In genomic region chr4:87140901-87141300, GRCm38 (mm10) we compare ENCODE assay signal across 8 mouse cellular contexts.
DNase-seq lines count a peak whose midpoint lies in the region; ATAC-seq and TF ChIP-seq lines count a peak whose summit lies in the region.

No protein-coding gene starts in this region.

- DNase-seq in MN1 (ENCODE audit: low spot score): peak; percentile 53
- peak; percentile 80 for DNase-seq in brain, embryonic 14.5 days (ENCODE audit: low read depth)
- DNase-seq in layer of hippocampus, adult 2 months (ENCODE audit: low spot score in 2 of 2): peak; percentile 42 to 59
- no peak for DNase-seq in embryo, embryonic 10 days (ENCODE audit: low spot score)

- peaks cover 18 to 27% of the 10 kb centered on the region in 2 experiments for H3K4me1 ChIP-seq in heart, embryonic 14.5 days (ENCODE audit: control insufficient read depth in 2 of 2, insufficient read depth in 2 of 2, low read length in 2 of 2)
- peaks cover 16% of the 10 kb centered on the region for H3K4me1 ChIP-seq in heart, embryonic 11.5 days (ENCODE audit: control insufficient read depth, insufficient read depth, low read length)

- H3K9me3 ChIP-seq in heart, embryonic 14.5 days (ENCODE audit: control insufficient read depth, low read length): no peaks in the 10 kb centered on the region
- no peaks in the 10 kb centered on the region for H3K9me3 ChIP-seq in heart, embryonic 11.5 days (replicated peaks; ENCODE audit: control insufficient read depth, low read length)

- no peak for TF ChIP-seq POLR2A in brain, embryonic 14.5 days (IDR thresholded peaks at IDR 0.05; ENCODE audit: borderline replicate concordance, extremely low read depth, insufficient read depth, insufficient read length, poor library complexity, severe bottlenecking)

- peak overlapping the region; percentile 8; the same call in 1 of the 2 replicates for H3K9ac ChIP-seq in heart, embryonic 14.5 days (ENCODE audit: low read length)
- no peak overlapping the region for H3K9ac ChIP-seq in heart, embryonic 11.5 days (ENCODE audit: low read depth, low read length)

- no peak for ATAC-seq in heart, embryonic 14.5 days (ENCODE audit: insufficient number of reproducible peaks, insufficient read depth, low FRiP score, low read depth)
- ATAC-seq in heart, embryonic 11.5 days (replicated peaks; ENCODE audit: insufficient number of reproducible peaks, low FRiP score, low TSS enrichment): no peak
- ATAC-seq in erythroblast, adult 5-6 weeks (replicated peaks; ENCODE audit: low FRiP score, poor library complexity, severe bottlenecking): no peak
- no peak for ATAC-seq in CD4-positive, CD25-positive, alpha-beta regulatory T cell, adult 4 months

- no peaks in the 10 kb centered on the region for H3K27me3 ChIP-seq in heart, embryonic 14.5 days (ENCODE audit: control insufficient read depth, insufficient read depth, low read length)
- no peaks in the 10 kb centered on the region for H3K27me3 ChIP-seq in heart, embryonic 11.5 days (ENCODE audit: control insufficient read depth, insufficient read depth, low read length)

- WGBS in heart, embryonic 14.5 days: 55% methylated on average over 3 of the region's 3 CpGs
- WGBS in heart, embryonic 11.5 days (ENCODE audit: insufficient replicate concordance): 68% methylated on average over 3 of the region's 3 CpGs

- H3K4me3 ChIP-seq in heart, embryonic 14.5 days (ENCODE audit: control insufficient read depth in 1 of 2, insufficient read depth in 1 of 2, low read depth in 1 of 2, low read length in 2 of 2): no peak overlapping the region
- no peak overlapping the region for H3K4me3 ChIP-seq in heart, embryonic 11.5 days (ENCODE audit: low read depth, low read length)
- no peak overlapping the region for H3K4me3 ChIP-seq in layer of hippocampus, adult 2 months

- H3K27ac ChIP-seq in heart, embryonic 14.5 days (replicated peaks in 1 of 2; ENCODE audit: control insufficient read depth in 1 of 2, insufficient read depth in 1 of 2, low read depth in 2 of 2, low read length in 2 of 2): peak overlapping the region; percentile 2 to 39; a peak in 3 of 4 replicates
- H3K27ac ChIP-seq in heart, embryonic 11.5 days (ENCODE audit: low read depth, low read length): no peak overlapping the region
- H3K27ac ChIP-seq in layer of hippocampus, adult 2 months: peak overlapping the region; percentile 83

- H3K36me3 ChIP-seq in heart, embryonic 14.5 days (ENCODE audit: control insufficient read depth, insufficient read depth, low read length): no peaks in the 10 kb centered on the region
- no peaks in the 10 kb centered on the region for H3K36me3 ChIP-seq in heart, embryonic 11.5 days (ENCODE audit: control insufficient read depth, insufficient read depth, low read length)

- no peak for TF ChIP-seq CTCF in brain, embryonic 14.5 days (IDR thresholded peaks at IDR 0.05; ENCODE audit: borderline replicate concordance, extremely low read depth, insufficient read depth, insufficient read length)
- TF ChIP-seq CTCF in layer of hippocampus, adult 2 months (conservative IDR thresholded peaks at IDR 0.05): 0 out of 2 replicates have a peak, but pooled peaks have one; percentile 13

- H3K4me2 ChIP-seq in heart, embryonic 14.5 days (ENCODE audit: low read length): no peak overlapping the region
- no peak overlapping the region for H3K4me2 ChIP-seq in heart, embryonic 11.5 days
